Mouse (Mus musculus) midbrain, embryonic 11.5 days (tissue): Measurements from ENCODE around the gene Myo9a. TPM values are rescaled to one million over a fixed set of nuclear protein-coding genes. Genes with fewer than 3 reads are reported as not detected.

ENCODE experiments used
- ATAC-seq: fragments of 200-750 bp; cut with Nextera tagmentation; 2 replicates; pipeline ENCODE4 v1.8.0; 2017; ENCODE audit warnings: moderate TSS enrichment, moderate library complexity; ENCODE audit not compliant: low FRiP score
- DNase-seq: peaks from one replicate; pipeline ENCODE4 v3.0.0; 2015; ENCODE audit warnings: low spot score; ENCODE audit errors: missing footprints
- H3K27ac ChIP-seq: fragments of 300-500 bp; sonication (generic); 2 replicates; pipeline ENCODE4 v1.5.1; 2014; ENCODE audit warnings: low read depth, low read length
- H3K27me3 ChIP-seq: fragments of 300-500 bp; sonication (generic); 2 replicates; pipeline ENCODE4 v1.6.1; 2014; ENCODE audit warnings: mild to moderate bottlenecking, low read length, moderate library complexity, mixed read lengths; ENCODE audit not compliant: control insufficient read depth, insufficient read depth
- H3K36me3 ChIP-seq: fragments of 300-500 bp; sonication (generic); 2 replicates; pipeline ENCODE4 v1.6.1; 2014; ENCODE audit warnings: mild to moderate bottlenecking, low read length, moderate library complexity, mixed read lengths; ENCODE audit not compliant: control insufficient read depth, insufficient read depth
- H3K4me1 ChIP-seq: fragments of 300-500 bp; sonication (generic); 2 replicates; pipeline ENCODE4 v1.6.1; 2014; ENCODE audit warnings: low read length; ENCODE audit not compliant: control insufficient read depth, insufficient read depth
- H3K4me2 ChIP-seq: fragments of 300-500 bp; sonication (generic); 2 replicates; pipeline ENCODE4 v1.6.1; 2014; ENCODE audit warnings: mild to moderate bottlenecking, moderate library complexity
- H3K4me3 ChIP-seq: fragments of 300-500 bp; sonication (generic); 2 replicates; pipeline ENCODE4 v1.5.1; 2014; ENCODE audit warnings: low read depth, low read length
- H3K9ac ChIP-seq: fragments of 300-500 bp; sonication (generic); 2 replicates; pipeline ENCODE4 v1.6.1; 2014; ENCODE audit warnings: low read length
- H3K9me3 ChIP-seq: fragments of 300-500 bp; sonication (generic); 2 replicates; pipeline ENCODE4 v1.6.1; 2016; ENCODE audit warnings: low read length; ENCODE audit not compliant: control insufficient read depth
- whole genome bisulfite sequencing: fragments of 180-500 bp; shearing (Covaris S2); extraction: QIAGEN DNeasy Blood & Tissue Kit; methylation state at CpG from one replicate; pipeline ENCODE4 v1.1.7; 2014; 5-methylcytosine and 5-hydroxymethylcytosine counted together
- polyA plus RNA-seq: library from polyadenylated mRNA; unstranded; fragments of >200 nt; fragmentation: Nextera tagmentation; extraction: Ambion mirVana; gene quantifications from 2 replicates; pipeline ENCODE4 v1.2.1, GENCODE M21; 2014

Myo9a gene
- polyA plus RNA-seq, 1 experiment from 2014 or later, result 20.0 TPM

- no peak overlapping the region for H3K27ac ChIP-seq
- no peaks in the 10 kb centered on the region for H3K36me3 ChIP-seq
- H3K4me1 ChIP-seq, result 0 out of 2 replicates have a peak, but pooled peaks cover 2% of the 10 kb centered on the region
- H3K27me3 ChIP-seq, result no peaks in the 10 kb centered on the region
- H3K9ac ChIP-seq, result peak overlapping the region; percentile 34; the same call in 1 of the 2 replicates
- WGBS, result 23% methylated on average over 10 of the region's 10 CpGs
- DNase-seq (peak; percentile 98), ATAC-seq (0 out of 2 replicates have a peak, but pooled peaks have one; percentile 5)
- no peak overlapping the region for H3K4me2 ChIP-seq
- no peak overlapping the region for H3K4me3 ChIP-seq
- H3K9me3 ChIP-seq, result no peaks in the 10 kb centered on the region
These were observed 27.5 kb upstream of the Myo9a start for GRCm38 (mm10) chr9:59723096-59723657.

DNA sequence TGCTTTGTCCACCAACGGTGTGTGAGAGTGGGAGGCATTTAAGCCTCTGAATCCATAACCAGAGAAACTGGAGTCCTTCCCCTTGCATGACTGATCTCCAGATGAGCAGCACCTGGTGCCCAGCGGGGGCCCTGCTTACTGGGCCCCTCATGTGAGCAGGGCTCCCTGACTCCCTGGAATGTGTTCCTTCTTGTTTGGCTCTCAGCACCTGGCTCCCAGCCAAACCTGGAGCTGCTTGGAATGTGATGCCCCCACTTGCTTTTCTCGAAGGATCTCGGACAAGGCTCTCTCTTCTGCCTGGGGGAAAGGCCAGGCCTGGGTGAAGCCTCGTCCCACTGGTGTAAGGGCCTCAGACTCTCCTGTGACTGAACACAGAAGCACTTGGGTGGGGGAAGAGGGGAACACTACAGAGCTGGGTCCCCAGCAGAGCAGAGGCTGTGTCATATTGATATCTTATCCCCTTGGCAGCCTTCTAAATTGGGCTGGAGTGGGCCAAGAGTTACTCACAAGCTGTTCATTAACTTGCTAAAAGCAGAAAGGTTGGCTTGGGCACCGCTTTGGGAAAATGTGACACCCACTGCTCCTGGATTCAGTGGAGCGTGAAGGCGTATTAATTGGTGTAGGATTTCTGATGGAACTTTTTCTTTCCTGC, 26.8 kb upstream of the Myo9a start:
- no peak overlapping the region for H3K4me3 ChIP-seq
- no peak for DNase-seq
- no peaks in the 10 kb centered on the region for H3K36me3 ChIP-seq
- H3K9me3 ChIP-seq, result no peaks in the 10 kb centered on the region
- H3K4me1 ChIP-seq, result 0 out of 2 replicates have a peak, but pooled peaks cover 2% of the 10 kb centered on the region
- no peak overlapping the region for H3K9ac ChIP-seq
- WGBS, result 78% methylated on average over 8 of the region's 8 CpGs
- H3K27me3 ChIP-seq, result no peaks in the 10 kb centered on the region
- no peak for ATAC-seq
- H3K4me2 ChIP-seq, result no peak overlapping the region
- H3K27ac ChIP-seq, result no peak overlapping the region

GRCm38 (mm10) chr9:59725515-59725914, 25.2 kb upstream of the Myo9a start:
- Histone ChIP-seq H3K4me2 (no peak overlapping the region), H3K9ac (no peak overlapping the region), H3K9me3 (no peaks in the 10 kb centered on the region), H3K4me3 (no peak overlapping the region), H3K27me3 (no peaks in the 10 kb centered on the region), H3K27ac (no peak overlapping the region), H3K4me1 (0 out of 2 replicates have a peak, but pooled peaks cover 2% of the 10 kb centered on the region), H3K36me3 (no peaks in the 10 kb centered on the region)
- DNase-seq (no peak), ATAC-seq (no peak)
- 94% methylated on average over 10 of the region's 10 CpGs for WGBS

DNA sequence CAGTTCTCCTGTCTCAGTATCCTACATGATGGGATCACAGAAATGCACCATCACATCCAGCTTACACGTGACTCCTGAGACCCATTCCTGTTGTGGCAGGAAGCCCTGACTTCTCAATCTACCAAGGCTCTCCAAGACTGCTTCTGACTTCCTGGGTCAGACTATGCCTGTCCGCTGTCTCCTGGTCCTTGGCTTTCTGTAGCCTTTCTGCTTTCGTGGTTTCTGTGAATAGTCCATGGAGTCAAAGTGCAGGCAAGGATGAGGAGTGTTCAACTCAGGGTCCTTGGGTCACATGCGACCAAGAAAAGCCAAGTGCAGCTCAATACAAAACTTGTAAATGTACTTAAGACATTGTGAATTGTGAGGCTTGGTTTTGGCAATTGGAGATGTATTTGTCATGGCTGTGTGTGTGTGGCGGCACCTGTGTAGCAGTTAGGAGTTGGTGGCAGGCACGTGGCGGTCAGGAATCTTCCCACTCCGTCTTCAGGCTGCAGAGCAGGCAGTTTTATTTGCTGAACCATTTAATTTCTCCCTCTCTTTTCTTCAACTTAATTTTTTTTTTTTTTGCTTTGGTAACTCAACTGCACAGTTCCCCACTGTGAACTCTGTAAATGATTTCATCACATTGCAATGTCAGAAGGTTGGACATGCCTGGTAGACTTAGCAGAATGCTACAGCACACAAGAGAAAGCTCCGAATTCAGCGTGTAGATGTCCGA, 23.0 kb upstream of the Myo9a start:
- Histone ChIP-seq H3K27ac (no peak overlapping the region), H3K9ac (no peak overlapping the region), H3K4me3 (no peak overlapping the region), H3K4me2 (no peak overlapping the region), H3K9me3 (no peaks in the 10 kb centered on the region), H3K27me3 (no peaks in the 10 kb centered on the region), H3K4me1 (0 out of 2 replicates have a peak, but pooled peaks cover 2% of the 10 kb centered on the region), H3K36me3 (no peaks in the 10 kb centered on the region)
- DNase-seq, result no peak
- WGBS, result 88% methylated on average over 11 of the region's 11 CpGs
- no peak for ATAC-seq

DNA sequence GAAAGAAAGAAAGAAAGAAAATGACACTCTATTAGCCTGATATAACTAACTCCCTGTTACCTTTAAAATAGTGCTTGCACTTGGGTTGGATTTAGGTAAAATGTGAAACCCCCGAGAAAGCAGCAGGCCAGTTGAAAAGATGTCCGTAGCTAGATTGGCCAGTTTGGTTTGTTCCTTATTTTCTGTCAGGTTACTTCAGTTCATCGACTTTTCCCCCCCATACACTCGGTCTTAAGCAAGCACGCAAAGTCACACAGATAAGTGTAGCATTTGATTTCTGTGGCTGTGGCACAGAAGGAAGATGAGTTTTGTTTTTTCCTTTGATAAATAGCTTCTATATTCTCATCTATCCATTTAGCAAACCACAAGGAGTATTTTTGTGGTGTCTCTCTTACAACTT, 19.6 kb upstream of the Myo9a start:
- Histone ChIP-seq H3K4me1 (no peaks in the 10 kb centered on the region), H3K27ac (no peak overlapping the region), H3K9ac (no peak overlapping the region), H3K27me3 (no peaks in the 10 kb centered on the region), H3K4me2 (no peak overlapping the region), H3K4me3 (no peak overlapping the region), H3K36me3 (no peaks in the 10 kb centered on the region), H3K9me3 (no peaks in the 10 kb centered on the region)
- 94% methylated on average over 5 of the region's 5 CpGs for WGBS
- ATAC-seq (no peak), DNase-seq (peak; percentile 56)

- WGBS, result 73% methylated on average over 6 of the region's 6 CpGs
- Histone ChIP-seq H3K36me3 (no peaks in the 10 kb centered on the region), H3K4me3 (no peak overlapping the region), H3K27me3 (no peaks in the 10 kb centered on the region), H3K9ac (no peak overlapping the region), H3K9me3 (no peaks in the 10 kb centered on the region), H3K27ac (no peak overlapping the region), H3K4me1 (no peaks in the 10 kb centered on the region), H3K4me2 (no peak overlapping the region)
- ATAC-seq, result no peak
- DNase-seq, result peak; percentile 57
These were observed 17.6 kb upstream of the Myo9a start for GRCm38 (mm10) chr9:59733075-59733474.

DNA sequence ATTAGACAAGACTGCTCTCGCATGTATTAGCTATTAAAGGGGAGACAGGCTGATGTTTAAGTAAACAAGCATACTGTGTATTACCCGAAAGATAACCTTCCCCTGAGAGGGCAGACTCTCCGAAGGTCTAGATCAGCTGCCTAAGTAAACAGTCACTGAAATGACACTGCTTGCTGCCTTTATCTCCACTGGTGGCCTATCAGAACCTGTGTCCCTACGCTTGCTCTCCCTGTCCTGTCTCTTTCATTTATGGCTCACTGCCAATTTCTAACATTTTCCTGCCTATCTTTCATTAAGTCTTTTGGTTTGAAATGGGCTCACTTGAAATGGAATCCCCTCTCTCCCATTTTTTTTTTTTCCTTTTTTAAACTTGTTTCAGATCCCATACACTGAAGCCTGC, 15.3 kb upstream of the Myo9a start:
- Histone ChIP-seq H3K9ac (no peak overlapping the region), H3K27me3 (no peaks in the 10 kb centered on the region), H3K4me1 (no peaks in the 10 kb centered on the region), H3K27ac (no peak overlapping the region), H3K36me3 (no peaks in the 10 kb centered on the region), H3K4me3 (no peak overlapping the region), H3K4me2 (no peak overlapping the region), H3K9me3 (no peaks in the 10 kb centered on the region)
- WGBS, result 67% methylated on average over 4 of the region's 4 CpGs
- ATAC-seq (no peak), DNase-seq (peak; percentile 0)

GRCm38 (mm10) chr9:59740593-59740992, 10.1 kb upstream of the Myo9a start:
- 95% methylated on average over 2 of the region's 2 CpGs for WGBS

GRCm38 (mm10) chr9:59743903-59744302, 6.8 kb upstream of the Myo9a start:
- H3K9ac ChIP-seq, result no peak overlapping the region
- WGBS, result 94% methylated on average over 3 of the region's 3 CpGs

More at GRCm38 (mm10) chr9:59740593-59740992, 10.1 kb upstream of the Myo9a start:
- no peak overlapping the region for H3K4me2 ChIP-seq
- H3K27ac ChIP-seq, result no peak overlapping the region
- no peak for ATAC-seq
- peak; percentile 26 for DNase-seq
- H3K4me1 ChIP-seq, result no peaks in the 10 kb centered on the region
- H3K36me3 ChIP-seq, result no peaks in the 10 kb centered on the region
- no peak overlapping the region for H3K9ac ChIP-seq
- no peak overlapping the region for H3K4me3 ChIP-seq
- H3K9me3 ChIP-seq, result no peaks in the 10 kb centered on the region
- H3K27me3 ChIP-seq, result no peaks in the 10 kb centered on the region

More at GRCm38 (mm10) chr9:59743903-59744302, 6.8 kb upstream of the Myo9a start:
- Histone ChIP-seq H3K4me1 (no peaks in the 10 kb centered on the region), H3K4me2 (no peak overlapping the region), H3K9me3 (no peaks in the 10 kb centered on the region), H3K27me3 (no peaks in the 10 kb centered on the region), H3K4me3 (no peak overlapping the region), H3K27ac (no peak overlapping the region), H3K36me3 (no peaks in the 10 kb centered on the region)
- DNase-seq (no peak), ATAC-seq (no peak)
